Mouse (Mus musculus): Measurements from ENCODE around the gene 1190007I07Rik.

Gene 1190007I07Rik

GRCm38 (mm10) chr10:82622671-82623552 lies at the start of gene 1190007I07Rik:
Gene 1190007I07Rik (minus strand): TSS chr10:82623228.
- peak; percentile 96 to 97 for DNase-seq

GRCm38 (mm10) chr10:82670205-82670604 lies 47.2 kb upstream of the 1190007I07Rik start:
- no peak for DNase-seq

- DNase-seq: peak; percentile 97
Measured at GRCm38 (mm10) chr10:82666436-82667234, 43.6 kb upstream of the 1190007I07Rik start.

GRCm38 (mm10) chr10:82665951-82666350 lies 42.9 kb upstream of the 1190007I07Rik start:
- DNase-seq: no peak

GRCm38 (mm10) chr10:82663289-82663688 lies 40.3 kb upstream of the 1190007I07Rik start:
- DNase-seq: no peak

GRCm38 (mm10) chr10:82662267-82662990 lies 39.4 kb upstream of the 1190007I07Rik start:
- peak; percentile 89 to 93 for DNase-seq

- DNase-seq: peak; percentile 34 to 53
Measured at GRCm38 (mm10) chr10:82661820-82662219, 38.8 kb upstream of the 1190007I07Rik start.

- DNase-seq: no peak
Measured at GRCm38 (mm10) chr10:82654581-82654980, 31.6 kb upstream of the 1190007I07Rik start.

- no peak for DNase-seq
Measured at GRCm38 (mm10) chr10:82652625-82653024, 29.6 kb upstream of the 1190007I07Rik start.

- no peak for DNase-seq
Measured at GRCm38 (mm10) chr10:82651221-82651620, 28.2 kb upstream of the 1190007I07Rik start.

GRCm38 (mm10) chr10:82647205-82647811 lies 24.3 kb upstream of the 1190007I07Rik start:
- DNase-seq: no peak

GRCm38 (mm10) chr10:82646083-82646482 lies 23.1 kb upstream of the 1190007I07Rik start:
- no peak for DNase-seq

- DNase-seq: no peak
Measured at GRCm38 (mm10) chr10:82641481-82641880, 18.5 kb upstream of the 1190007I07Rik start.

- DNase-seq: peak; percentile 36 to 37
Measured at GRCm38 (mm10) chr10:82639032-82639698, 16.1 kb upstream of the 1190007I07Rik start.

GRCm38 (mm10) chr10:82636321-82636720 lies 13.3 kb upstream of the 1190007I07Rik start:
- no peak for DNase-seq

GRCm38 (mm10) chr10:82634348-82634747 lies 11.3 kb upstream of the 1190007I07Rik start:
- DNase-seq: no peak

- DNase-seq: no peak
Measured at GRCm38 (mm10) chr10:82632496-82633280, 9.7 kb upstream of the 1190007I07Rik start.

GRCm38 (mm10) chr10:82631133-82631532 lies 8.1 kb upstream of the 1190007I07Rik start:
- no peak for DNase-seq

GRCm38 (mm10) chr10:82630497-82630896 lies 7.5 kb upstream of the 1190007I07Rik start:
- peak in 1 of 2 experiments; percentile 16 for DNase-seq

- peak; percentile 94 to 97 for DNase-seq
Measured at GRCm38 (mm10) chr10:82629586-82630255, 6.7 kb upstream of the 1190007I07Rik start, which contains the start of gene Tdg. Gene Tdg (plus strand): TSS chr10:82629828.

Data from cerebellum, postnatal 10 days (tissue).